Mouse (Mus musculus) spleen, postnatal 14 days (tissue): ENCODE results near the gene Iqschfp.

Experiments used
- DNase-seq, 2 experiments: peaks; one replicate each; pipeline ENCODE4 v3.0.0; 2021 to 2022; ENCODE audit warnings: low spot score in 2 of 2

The Iqschfp gene

GRCm38 (mm10) chr3:68203934-68204467 is 312.0 kb downstream of the Iqschfp start:
- DNase-seq = no peak

- DNase-seq = no peak
Measured at GRCm38 (mm10) chr3:68210422-68210821, 318.4 kb downstream of the Iqschfp start.

GRCm38 (mm10) chr3:68221452-68221851 is 329.4 kb downstream of the Iqschfp start:
- DNase-seq = no peak

- DNase-seq = no peak
Measured at GRCm38 (mm10) chr3:68239887-68240286, 347.9 kb downstream of the Iqschfp start.

- no peak for DNase-seq
Measured at GRCm38 (mm10) chr3:68243239-68243638, 351.2 kb downstream of the Iqschfp start.

- no peak for DNase-seq
Measured at GRCm38 (mm10) chr3:68246154-68246553, 354.1 kb downstream of the Iqschfp start.

GRCm38 (mm10) chr3:68250589-68250988 is 358.6 kb downstream of the Iqschfp start:
- no peak for DNase-seq

GRCm38 (mm10) chr3:68252335-68252734 is 360.3 kb downstream of the Iqschfp start:
- no peak for DNase-seq

GRCm38 (mm10) chr3:68262304-68262703 is 370.3 kb downstream of the Iqschfp start:
- DNase-seq = no peak

- no peak for DNase-seq
Measured at GRCm38 (mm10) chr3:68267905-68268304, 375.9 kb downstream of the Iqschfp start.

GRCm38 (mm10) chr3:68269251-68269650 is 377.2 kb downstream of the Iqschfp start:
- DNase-seq = no peak

- DNase-seq = no peak
Measured at GRCm38 (mm10) chr3:68270246-68270645, 378.2 kb downstream of the Iqschfp start.

- DNase-seq = no peak
Measured at GRCm38 (mm10) chr3:68271457-68271856, 379.4 kb downstream of the Iqschfp start.

GRCm38 (mm10) chr3:68271881-68272280 is 379.8 kb downstream of the Iqschfp start:
- no peak for DNase-seq

- DNase-seq = no peak
Measured at GRCm38 (mm10) chr3:68282844-68283594, 391.0 kb downstream of the Iqschfp start.

- no peak for DNase-seq
Measured at GRCm38 (mm10) chr3:68283595-68283991, 391.6 kb downstream of the Iqschfp start.

GRCm38 (mm10) chr3:68284500-68284899 is 392.5 kb downstream of the Iqschfp start:
- no peak for DNase-seq

GRCm38 (mm10) chr3:68296752-68297151 is 404.7 kb downstream of the Iqschfp start:
- no peak for DNase-seq

- DNase-seq = no peak
Measured at GRCm38 (mm10) chr3:68305647-68306046, 413.6 kb downstream of the Iqschfp start.

GRCm38 (mm10) chr3:68306726-68307125 is 414.7 kb downstream of the Iqschfp start:
- DNase-seq = no peak

- no peak for DNase-seq
Measured at GRCm38 (mm10) chr3:68325575-68325974, 433.5 kb downstream of the Iqschfp start.

GRCm38 (mm10) chr3:68332515-68332914 is 440.5 kb downstream of the Iqschfp start:
- no peak for DNase-seq

- DNase-seq = no peak
Measured at GRCm38 (mm10) chr3:68335501-68335900, 443.5 kb downstream of the Iqschfp start.

- DNase-seq = no peak
Measured at GRCm38 (mm10) chr3:68350624-68351023, 458.6 kb downstream of the Iqschfp start.
